Mouse (Mus musculus): ENCODE measurements around the gene Ascc2. TPM values are rescaled to one million over a fixed set of nuclear protein-coding genes. Genes with fewer than 3 reads are reported as not detected.

Gene Ascc2
- 32.0 and 32.8 TPM in 2 replicates for polyA plus RNA-seq (2015; fragmentation: Nextera tagmentation; extraction: Ambion mirVana)

DNA sequence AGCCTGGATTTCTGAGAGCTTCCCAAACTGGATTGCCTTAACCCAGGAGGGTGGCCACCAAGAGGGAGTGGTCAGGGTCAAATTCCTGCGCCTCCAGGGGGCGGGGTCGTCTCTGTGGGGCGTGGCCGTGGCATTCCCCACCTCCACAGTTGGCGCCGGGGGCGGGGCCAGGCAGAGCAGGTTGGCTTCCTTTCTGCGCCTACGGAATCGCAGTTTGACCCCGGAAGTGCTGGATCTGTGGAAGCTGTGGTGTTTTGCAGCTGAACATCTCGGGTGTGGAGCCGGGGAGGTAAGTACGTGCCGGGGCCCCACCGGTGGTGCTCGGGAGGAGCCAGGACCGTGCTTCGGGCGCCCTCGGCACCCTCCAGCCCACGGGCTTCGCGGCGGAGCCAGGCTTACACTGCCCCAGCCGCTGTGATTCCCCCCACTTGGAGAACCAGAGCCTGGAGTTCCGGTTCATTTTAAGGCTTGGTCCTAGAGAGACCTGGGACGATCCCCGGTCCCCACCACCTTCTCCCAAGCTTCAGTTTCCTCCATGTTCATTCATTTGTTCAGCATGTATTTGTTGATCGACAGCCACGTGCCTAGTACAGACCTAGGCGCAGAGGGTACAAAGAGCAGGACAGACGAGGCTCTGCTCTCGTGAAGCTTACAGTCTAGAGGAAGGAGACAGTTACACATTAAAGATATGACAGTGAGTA is at the start of gene Ascc2:
Gene Ascc2 (plus strand): TSS at position 214 of the 701 bp plus-strand sequence.
- no peaks in the 10 kb centered on the region for H3K9me3 ChIP-seq (ENCODE audit: control insufficient read depth, low read length)
- H3K36me3 ChIP-seq (ENCODE audit: control insufficient read depth, insufficient read depth, low read length) = no peaks in the 10 kb centered on the region
- under 1% methylated on average over 35 of the region's 35 CpGs for WGBS
- peak within 1 kb of the TSS; percentile 91 for H3K27ac ChIP-seq (ENCODE audit: low read length)
- H3K4me2 ChIP-seq (ENCODE audit: low read depth, low read length) = peak within 1 kb of the TSS; percentile 82
- peaks cover 8% of the 10 kb centered on the region; the same call in 1 of the 2 replicates for H3K4me1 ChIP-seq (ENCODE audit: control insufficient read depth, insufficient read depth, low read length)
- peak; percentile 96 for ATAC-seq
- peak within 1 kb of the TSS; percentile 78 for H3K9ac ChIP-seq (ENCODE audit: low read depth, low read length)
- peak within 1 kb of the TSS; percentile 70 for H3K4me3 ChIP-seq (ENCODE audit: low read length)
- H3K27me3 ChIP-seq (replicated peaks; ENCODE audit: control insufficient read depth, insufficient read depth, low read length) = no peaks in the 10 kb centered on the region

DNA sequence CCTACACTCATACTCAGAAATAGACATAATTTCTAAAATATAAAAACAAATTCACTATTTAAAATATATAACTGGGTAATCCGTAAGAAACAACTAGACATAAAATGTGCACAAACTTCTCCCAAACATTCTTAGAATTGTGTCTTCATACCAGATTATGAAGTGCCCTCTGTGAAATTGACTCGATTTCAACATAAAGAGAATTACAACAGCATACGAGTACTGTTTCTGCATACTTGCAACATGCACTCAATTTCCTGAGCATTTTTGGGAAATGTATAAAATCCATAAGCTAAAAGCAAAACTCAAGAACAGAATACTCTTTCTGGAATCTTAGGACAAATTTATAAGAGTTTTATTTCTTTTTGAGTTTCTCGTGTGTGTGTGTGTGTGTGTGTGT is 45.7 kb upstream of the Ascc2 start:
- no peaks in the 10 kb centered on the region for H3K27me3 ChIP-seq (replicated peaks; ENCODE audit: control insufficient read depth, insufficient read depth, low read length)
- H3K36me3 ChIP-seq (ENCODE audit: control insufficient read depth, insufficient read depth, low read length) = no peaks in the 10 kb centered on the region
- no peaks in the 10 kb centered on the region for H3K9me3 ChIP-seq (ENCODE audit: control insufficient read depth, low read length)
- 88% methylated on average over 4 of the region's 4 CpGs for WGBS
- H3K4me2 ChIP-seq (ENCODE audit: low read depth, low read length) = no peak overlapping the region
- H3K27ac ChIP-seq (ENCODE audit: low read length) = no peak overlapping the region
- H3K4me3 ChIP-seq (ENCODE audit: low read length) = no peak overlapping the region
- H3K4me1 ChIP-seq (ENCODE audit: control insufficient read depth, insufficient read depth, low read length) = peaks cover 8% of the 10 kb centered on the region
- H3K9ac ChIP-seq (ENCODE audit: low read depth, low read length) = no peak overlapping the region
- no peak for ATAC-seq

DNA sequence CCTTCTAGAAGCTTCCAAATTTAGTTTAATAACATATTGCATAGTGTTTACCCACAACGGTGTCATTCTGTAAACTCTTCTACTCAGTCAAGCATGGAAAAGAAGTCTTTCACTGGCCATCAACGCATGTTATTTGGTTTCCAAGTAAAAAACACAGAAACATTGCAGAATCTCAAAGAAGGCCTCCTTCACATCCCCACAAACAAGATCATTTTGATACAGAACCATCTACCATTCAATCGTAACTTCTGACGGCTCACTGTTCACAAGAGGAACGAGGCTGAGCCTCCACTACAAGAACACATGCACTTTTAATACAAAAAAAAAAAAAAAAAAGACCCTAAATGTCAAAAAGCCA is 44.1 kb upstream of the Ascc2 start:
- 27% methylated on average over 5 of the region's 5 CpGs for WGBS
- H3K4me1 ChIP-seq (ENCODE audit: control insufficient read depth, insufficient read depth, low read length) = peaks cover 8% of the 10 kb centered on the region
- no peak for ATAC-seq
- peak overlapping the region; percentile 98 for H3K4me3 ChIP-seq (ENCODE audit: low read length)
- no peaks in the 10 kb centered on the region for H3K27me3 ChIP-seq (replicated peaks; ENCODE audit: control insufficient read depth, insufficient read depth, low read length)
- H3K4me2 ChIP-seq (ENCODE audit: low read depth, low read length) = peak overlapping the region; percentile 67
- peak overlapping the region; percentile 99 for H3K9ac ChIP-seq (ENCODE audit: low read depth, low read length)
- no peaks in the 10 kb centered on the region for H3K9me3 ChIP-seq (ENCODE audit: control insufficient read depth, low read length)
- no peak overlapping the region for H3K27ac ChIP-seq (ENCODE audit: low read length)
- H3K36me3 ChIP-seq (ENCODE audit: control insufficient read depth, insufficient read depth, low read length) = no peaks in the 10 kb centered on the region

DNA sequence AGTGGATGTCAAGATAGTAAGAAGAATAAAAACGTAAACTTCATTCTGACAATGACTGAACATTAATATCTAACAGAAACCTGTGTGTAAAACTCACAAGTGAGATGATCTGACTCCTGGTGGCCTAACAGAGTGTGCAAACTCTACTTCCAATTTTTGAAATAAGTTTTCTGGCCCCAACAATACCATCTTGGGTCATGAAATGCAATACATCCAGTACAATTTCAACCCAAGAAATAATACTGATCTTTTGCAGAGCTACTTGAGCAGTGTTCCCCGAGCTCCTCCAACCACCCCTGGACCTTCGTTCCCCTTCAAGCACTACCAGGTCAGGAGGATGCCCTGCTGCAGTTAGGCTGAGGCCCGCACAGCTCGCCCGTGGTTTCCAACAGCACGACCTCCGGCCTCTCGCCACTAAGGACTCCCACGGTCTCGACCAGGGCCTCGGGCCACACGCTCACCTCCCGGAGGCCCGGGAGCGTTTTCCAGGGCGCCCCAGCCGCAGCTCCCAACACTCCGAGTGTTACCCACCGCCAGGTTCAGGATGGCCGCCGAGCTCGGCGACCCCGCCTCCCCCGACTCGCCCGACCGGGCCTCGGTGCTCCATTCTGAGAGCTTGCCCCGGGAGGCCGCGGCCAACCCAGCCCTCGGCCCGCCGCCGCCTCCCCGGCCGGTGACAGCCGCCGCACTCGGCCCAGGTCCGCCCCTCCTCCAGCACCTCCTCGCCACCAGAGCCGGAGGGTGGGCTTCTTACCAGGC is 43.5 kb upstream of the Ascc2 start:
- peak; percentile 92 for ATAC-seq
- no peaks in the 10 kb centered on the region for H3K36me3 ChIP-seq (ENCODE audit: control insufficient read depth, insufficient read depth, low read length)
- WGBS = under 1% methylated on average over 45 of the region's 45 CpGs

DNA sequence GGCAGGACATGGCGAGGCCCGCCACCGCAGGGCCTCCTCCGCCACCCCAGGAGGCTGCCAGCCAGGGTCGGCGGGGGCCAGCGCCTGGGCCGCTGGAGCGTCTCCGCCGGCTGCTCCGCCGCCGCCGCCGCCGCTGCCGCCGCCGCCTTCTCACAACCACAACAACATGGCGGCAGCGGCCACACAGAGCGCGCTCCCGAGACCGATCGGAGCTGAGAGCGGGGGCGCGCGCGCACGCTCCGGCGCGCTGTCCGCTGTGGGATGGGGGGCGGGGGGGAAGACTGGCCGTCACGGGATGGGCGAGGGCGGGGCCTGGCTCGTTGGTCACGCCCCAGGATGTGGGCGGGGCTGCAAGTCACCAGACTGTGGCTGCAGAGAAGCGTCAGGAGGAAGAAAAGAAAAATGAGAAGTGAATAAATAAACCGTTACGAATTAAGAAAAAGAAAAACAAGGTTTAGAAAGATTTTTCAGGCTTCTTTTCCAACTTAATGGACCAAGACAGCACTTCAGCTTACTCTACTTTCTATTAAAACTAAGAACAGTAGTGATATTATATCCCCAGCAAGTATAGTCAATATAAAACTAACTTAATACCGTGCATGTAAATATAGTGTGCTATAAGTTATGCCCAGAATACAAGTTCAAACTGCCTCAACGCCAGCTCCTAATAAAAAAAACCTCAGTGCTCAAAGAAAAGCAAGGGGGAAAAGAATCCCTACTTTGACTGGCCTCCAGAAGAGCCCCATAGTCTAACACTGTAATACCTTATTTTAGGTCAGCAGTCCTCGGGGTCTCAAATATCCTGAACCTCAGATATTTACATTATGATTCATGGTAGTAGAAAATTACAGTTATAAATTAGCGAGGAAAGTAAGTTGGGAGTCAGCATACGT is 42.7 kb upstream of the Ascc2 start, which contains the start of gene Mtmr3:
Gene Mtmr3 (minus strand): TSS at position 256 of the 893 bp plus-strand sequence.
- Histone ChIP-seq H3K4me1 (ENCODE audit: control insufficient read depth, insufficient read depth, low read length) (peaks cover 8% of the 10 kb centered on the region), H3K27ac (ENCODE audit: low read length) (peak within 1 kb of the TSS; percentile 93), H3K36me3 (ENCODE audit: control insufficient read depth, insufficient read depth, low read length) (no peaks in the 10 kb centered on the region), H3K4me2 (ENCODE audit: low read depth, low read length) (peak within 1 kb of the TSS; percentile 67), H3K27me3 (replicated peaks; ENCODE audit: control insufficient read depth, insufficient read depth, low read length) (no peaks in the 10 kb centered on the region), H3K9ac (ENCODE audit: low read depth, low read length) (peak within 1 kb of the TSS; percentile 99), H3K9me3 (ENCODE audit: control insufficient read depth, low read length) (no peaks in the 10 kb centered on the region), H3K4me3 (ENCODE audit: low read length) (peak within 1 kb of the TSS; percentile 98)
- ATAC-seq = peak; percentile 95
- 3% methylated on average over 51 of the region's 53 CpGs for WGBS

More for the DNA sequence above, 43.5 kb upstream of the Ascc2 start:
- peak overlapping the region; percentile 99 for H3K9ac ChIP-seq (ENCODE audit: low read depth, low read length)
- peak overlapping the region; percentile 67 for H3K4me2 ChIP-seq (ENCODE audit: low read depth, low read length)
- peak overlapping the region; percentile 98 for H3K4me3 ChIP-seq (ENCODE audit: low read length)
- H3K27me3 ChIP-seq (replicated peaks; ENCODE audit: control insufficient read depth, insufficient read depth, low read length) = no peaks in the 10 kb centered on the region
- peaks cover 8% of the 10 kb centered on the region for H3K4me1 ChIP-seq (ENCODE audit: control insufficient read depth, insufficient read depth, low read length)
- peak overlapping the region; percentile 93 for H3K27ac ChIP-seq (ENCODE audit: low read length)
- no peaks in the 10 kb centered on the region for H3K9me3 ChIP-seq (ENCODE audit: control insufficient read depth, low read length)

DNA sequence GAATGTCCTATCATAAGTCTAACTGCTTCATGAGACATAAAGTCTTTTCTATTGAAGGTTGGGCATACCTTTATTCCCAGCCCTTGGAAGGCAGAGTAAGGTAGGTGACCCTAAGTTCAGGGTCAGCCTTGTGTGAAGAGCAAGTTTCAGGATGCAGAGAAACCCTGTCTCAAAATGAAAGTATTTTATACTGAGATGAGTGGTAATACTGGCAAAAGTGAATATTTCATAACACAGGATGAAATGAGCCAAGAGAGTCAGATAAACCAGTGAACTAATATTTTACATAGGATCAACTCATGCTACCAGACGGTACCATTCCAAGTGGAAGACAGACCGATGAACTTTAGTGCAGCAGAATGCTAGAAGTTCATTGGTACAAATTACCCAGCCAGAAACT is 39.1 kb upstream of the Ascc2 start:
- WGBS = 89% methylated on average over 2 of the region's 2 CpGs
- Histone ChIP-seq H3K9ac (ENCODE audit: low read depth, low read length) (no peak overlapping the region), H3K4me3 (ENCODE audit: low read length) (no peak overlapping the region), H3K27ac (ENCODE audit: low read length) (no peak overlapping the region), H3K4me1 (ENCODE audit: control insufficient read depth, insufficient read depth, low read length) (peaks cover 5% of the 10 kb centered on the region), H3K27me3 (replicated peaks; ENCODE audit: control insufficient read depth, insufficient read depth, low read length) (no peaks in the 10 kb centered on the region), H3K4me2 (ENCODE audit: low read depth, low read length) (no peak overlapping the region), H3K36me3 (ENCODE audit: control insufficient read depth, insufficient read depth, low read length) (no peaks in the 10 kb centered on the region), H3K9me3 (ENCODE audit: control insufficient read depth, low read length) (no peaks in the 10 kb centered on the region)
- ATAC-seq = no peak

DNA sequence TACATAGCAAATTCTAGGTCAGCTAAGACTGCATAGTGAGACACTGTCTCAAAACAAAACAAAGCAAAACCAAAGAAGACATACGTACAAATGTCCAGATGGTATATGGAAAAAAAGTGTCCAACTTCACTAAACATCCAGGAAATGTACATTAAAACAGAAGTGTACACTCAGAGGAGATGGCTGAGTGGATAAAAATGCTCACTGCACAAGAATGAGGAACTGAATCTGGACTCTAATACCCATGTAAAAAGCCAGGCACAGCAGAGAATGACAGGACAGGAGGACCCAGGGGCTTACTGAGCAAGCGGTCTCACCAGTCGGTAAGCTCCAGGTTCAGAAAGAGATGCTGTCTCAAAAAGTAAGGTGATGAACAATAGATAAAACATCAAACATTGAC is 37.6 kb upstream of the Ascc2 start:
- 86% methylated on average over 3 of the region's 3 CpGs for WGBS
- no peak overlapping the region for H3K4me3 ChIP-seq (ENCODE audit: low read length)
- no peaks in the 10 kb centered on the region for H3K27me3 ChIP-seq (replicated peaks; ENCODE audit: control insufficient read depth, insufficient read depth, low read length)
- H3K9me3 ChIP-seq (ENCODE audit: control insufficient read depth, low read length) = no peaks in the 10 kb centered on the region
- no peak for ATAC-seq
- H3K36me3 ChIP-seq (ENCODE audit: control insufficient read depth, insufficient read depth, low read length) = no peaks in the 10 kb centered on the region
- no peak overlapping the region for H3K27ac ChIP-seq (ENCODE audit: low read length)
- no peak overlapping the region for H3K9ac ChIP-seq (ENCODE audit: low read depth, low read length)
- H3K4me2 ChIP-seq (ENCODE audit: low read depth, low read length) = no peak overlapping the region
- H3K4me1 ChIP-seq (ENCODE audit: control insufficient read depth, insufficient read depth, low read length) = peaks cover 12% of the 10 kb centered on the region

DNA sequence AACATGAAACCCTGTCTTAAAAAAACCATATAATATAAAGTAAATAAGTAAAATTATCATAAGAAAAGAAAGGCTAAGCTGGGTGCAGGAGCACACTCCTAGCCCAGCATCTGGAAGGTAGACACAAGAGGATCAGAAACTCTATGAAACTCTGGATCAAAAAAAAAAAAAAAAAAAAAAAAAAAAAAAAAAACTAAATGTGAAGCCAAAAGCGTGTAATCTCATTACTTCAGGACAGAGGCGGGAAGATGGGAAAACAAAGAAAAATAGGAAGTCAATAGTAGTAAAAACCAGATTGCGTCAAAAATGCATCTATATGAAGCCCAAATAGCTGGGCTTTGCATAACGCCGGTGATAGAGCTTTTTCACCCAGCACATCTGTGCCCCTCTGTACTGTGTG is 35.7 kb upstream of the Ascc2 start:
- H3K4me2 ChIP-seq (ENCODE audit: low read depth, low read length) = no peak overlapping the region
- WGBS = 88% methylated on average over 5 of the region's 5 CpGs
- H3K27ac ChIP-seq (ENCODE audit: low read length) = no peak overlapping the region
- no peaks in the 10 kb centered on the region for H3K36me3 ChIP-seq (ENCODE audit: control insufficient read depth, insufficient read depth, low read length)
- no peak for ATAC-seq
- peaks cover 13% of the 10 kb centered on the region for H3K4me1 ChIP-seq (ENCODE audit: control insufficient read depth, insufficient read depth, low read length)
- no peaks in the 10 kb centered on the region for H3K27me3 ChIP-seq (replicated peaks; ENCODE audit: control insufficient read depth, insufficient read depth, low read length)
- no peak overlapping the region for H3K4me3 ChIP-seq (ENCODE audit: low read length)
- no peak overlapping the region for H3K9ac ChIP-seq (ENCODE audit: low read depth, low read length)
- no peaks in the 10 kb centered on the region for H3K9me3 ChIP-seq (ENCODE audit: control insufficient read depth, low read length)
